ENCODE assay signal across 22 mouse cellular contexts in genomic region chr6:140976989-140977388, GRCm38 (mm10).
"Had no signal": no experiment of that assay in that cellular context is flagged by ENCODE, and none has a peak within 500 bp of the region (broad histone marks: within the 10 kb centered on the region; RNA-seq: fewer than 3 reads in every experiment).

No protein-coding gene starts in this region.

- H3K4me3 ChIP-seq: heart, adult 2 months; heart, embryonic 12.5 days; hindbrain, embryonic 13.5 days; intestine, embryonic 15.5 days; layer of hippocampus, adult 2 months; left cerebral cortex, adult 2 months; limb, embryonic 13.5 days; limb, embryonic 15.5 days had no signal

- H3K27ac ChIP-seq: heart, adult 2 months; hindbrain, embryonic 13.5 days; intestine, embryonic 15.5 days; layer of hippocampus, adult 2 months; left cerebral cortex, adult 2 months; limb, embryonic 13.5 days; limb, embryonic 15.5 days had no signal

- DNase-seq: forebrain, postnatal 0 days; gastrocnemius, postnatal 14 days; gastrocnemius, postnatal 36 days; heart, adult 11 months; heart, adult 2 months; heart, postnatal 10 days; kidney, adult 18-20 months; kidney, adult 8-10 months; kidney, postnatal 10 days; kidney, postnatal 25 days; kidney, postnatal 4 days; left cerebral cortex, postnatal 4 days had no signal

- ATAC-seq: forebrain, postnatal 0 days; hindbrain, embryonic 16.5 days; inflammation-experienced regulatory T-cells, adult 6 months; intestine, embryonic 15.5 days; intestine, postnatal 0 days had no signal

- H3K27me3 ChIP-seq: heart, embryonic 12.5 days; hindbrain, embryonic 13.5 days; intestine, embryonic 15.5 days; limb, embryonic 13.5 days; limb, embryonic 15.5 days had no signal

- H3K9me3 ChIP-seq: hindbrain, embryonic 13.5 days; intestine, embryonic 15.5 days; limb, embryonic 13.5 days; limb, embryonic 15.5 days had no signal

- H3K4me2 ChIP-seq: heart, embryonic 12.5 days; hindbrain, embryonic 13.5 days; intestine, embryonic 15.5 days; limb, embryonic 13.5 days; limb, embryonic 15.5 days had no signal

- H3K4me1 ChIP-seq: heart, embryonic 12.5 days; hindbrain, embryonic 13.5 days; intestine, embryonic 15.5 days; limb, embryonic 13.5 days; limb, embryonic 15.5 days had no signal

- H3K36me3 ChIP-seq: heart, embryonic 12.5 days; hindbrain, embryonic 13.5 days; intestine, embryonic 15.5 days; limb, embryonic 13.5 days; limb, embryonic 15.5 days had no signal

- H3K9ac ChIP-seq: forebrain, postnatal 0 days; heart, embryonic 12.5 days; hindbrain, embryonic 13.5 days; intestine, embryonic 15.5 days; limb, embryonic 13.5 days; limb, embryonic 15.5 days had no signal
